Mouse (Mus musculus) effector memory CD4-positive, alpha-beta T cell, adult 7 months (primary cell): Measurements from ENCODE around the gene Gm21637. TPM values are rescaled to one million over a fixed set of nuclear protein-coding genes. Genes with fewer than 3 reads are reported as not detected.

Experiments used
- polyA plus RNA-seq: library from polyadenylated mRNA; unstranded; fragments of 100-300 nt; shearing (Covaris generic); gene quantifications from one replicate; pipeline ENCODE4 v1.2.1, GENCODE M21; 2017

Gm21637 gene
- not detected for polyA plus RNA-seq

GRCm38 (mm10) chrX:31961744-31962143 is at the start of gene Gm21637:
TSS of gene Gm21637 (plus strand) at chrX:31962044.

Other genes with a start within 250 kb of the Gm21637 start
- not detected for gene Btbd35f25, start 244.9 kb upstream of the Gm21637 start, polyA plus RNA-seq
- not detected for gene Btbd35f22, start 85.8 kb downstream of the Gm21637 start, polyA plus RNA-seq